Mouse (Mus musculus) brain, embryonic 14.5 days (tissue): Measurements from ENCODE around the gene Gstm7.

Experiments
- CTCF ChIP-seq: fragments of 200-500 bp; IDR thresholded peaks from 2 replicates; pipeline ENCODE4 v1.5.1; 2012; ENCODE audit warnings: inconsistent platforms, mild to moderate bottlenecking, moderate library complexity, borderline replicate concordance; ENCODE audit not compliant: insufficient read depth, insufficient read length; ENCODE audit errors: extremely low read depth
- POLR2A ChIP-seq: fragments of 200-500 bp; IDR thresholded peaks from 2 replicates; pipeline ENCODE4 v1.6.1; 2012; ENCODE audit warnings: mild to moderate bottlenecking, inconsistent platforms, borderline replicate concordance; ENCODE audit not compliant: poor library complexity, insufficient read depth, insufficient read length, severe bottlenecking; ENCODE audit errors: extremely low read depth

DNA sequence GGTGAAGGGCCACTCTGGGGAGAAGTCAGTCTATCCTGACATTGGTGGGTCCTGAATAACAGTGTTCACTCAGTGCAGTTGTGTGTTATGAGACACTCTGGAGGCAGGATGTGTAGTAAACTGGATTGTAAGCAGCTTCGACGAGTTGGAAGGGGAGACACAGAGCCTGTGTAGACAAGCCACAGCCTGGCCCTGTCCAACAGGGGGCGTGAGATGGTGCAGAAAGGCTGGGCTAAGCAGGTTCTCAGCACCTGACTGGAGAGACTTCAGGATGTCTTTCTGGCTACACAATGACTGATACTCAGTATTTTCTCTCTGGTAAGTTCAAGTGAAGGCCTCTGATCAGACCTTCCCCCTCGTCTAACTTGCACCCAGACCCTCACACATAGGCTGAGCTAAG lies 14.1 kb upstream of the Gstm7 start:
- TF ChIP-seq CTCF (no peak), POLR2A (no peak)
